Mouse (Mus musculus): ENCODE measurements at regions not wholly inside any gene's neighbourhood (a gene's known extent, or its start where the extent isn't known, plus 50 kb on each side); places are given as distances from the start of the nearest gene placed in this dataset.

GRCm38 (mm10) chr2:128403143-128403935 lies 187.7 kb upstream of the Spdye4c start:
- DNase-seq, result no peak

GRCm38 (mm10) chr2:128404405-128404804 lies 186.6 kb upstream of the Spdye4c start:
- DNase-seq, result no peak

DNA sequence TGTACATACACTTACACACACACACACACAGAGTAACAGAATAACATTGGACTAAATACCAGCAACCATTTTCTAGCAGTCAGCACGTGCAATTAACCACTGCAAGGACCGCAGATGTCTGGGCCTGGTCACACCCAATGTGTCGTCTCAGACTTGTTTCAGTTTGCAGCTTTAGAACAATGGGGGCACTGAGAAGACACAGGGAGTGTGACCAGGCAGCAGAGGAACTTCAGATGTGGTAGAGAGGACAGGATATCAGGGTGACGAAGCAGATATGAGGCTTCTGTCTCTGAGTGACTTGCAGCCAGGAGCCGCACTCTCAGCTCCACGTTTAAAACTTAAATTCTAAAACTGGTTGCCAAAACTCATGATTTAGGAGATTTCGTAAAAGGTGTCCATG lies 183.9 kb upstream of the Spdye4c start:
- DNase-seq, result no peak

DNA sequence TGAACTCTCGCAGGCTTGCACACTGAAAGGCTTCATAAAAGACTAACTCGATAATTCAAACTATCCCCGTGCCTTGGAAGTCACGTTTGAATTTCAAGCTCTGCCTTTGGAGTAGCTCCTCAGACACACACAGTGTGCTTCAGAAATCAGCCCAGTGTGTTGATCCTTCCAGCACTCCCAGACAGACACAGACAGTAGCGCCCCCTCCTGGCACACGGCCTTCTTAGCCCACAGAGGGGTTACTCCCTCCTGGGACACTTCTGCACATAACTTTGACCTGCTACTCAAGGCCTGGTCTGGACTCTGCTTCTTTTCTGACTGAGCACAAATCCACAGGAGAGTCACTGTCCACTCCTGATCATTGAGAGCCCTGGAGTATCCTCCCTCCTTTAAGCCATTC lies 182.3 kb upstream of the Spdye4c start:
- DNase-seq, result no peak

DNA sequence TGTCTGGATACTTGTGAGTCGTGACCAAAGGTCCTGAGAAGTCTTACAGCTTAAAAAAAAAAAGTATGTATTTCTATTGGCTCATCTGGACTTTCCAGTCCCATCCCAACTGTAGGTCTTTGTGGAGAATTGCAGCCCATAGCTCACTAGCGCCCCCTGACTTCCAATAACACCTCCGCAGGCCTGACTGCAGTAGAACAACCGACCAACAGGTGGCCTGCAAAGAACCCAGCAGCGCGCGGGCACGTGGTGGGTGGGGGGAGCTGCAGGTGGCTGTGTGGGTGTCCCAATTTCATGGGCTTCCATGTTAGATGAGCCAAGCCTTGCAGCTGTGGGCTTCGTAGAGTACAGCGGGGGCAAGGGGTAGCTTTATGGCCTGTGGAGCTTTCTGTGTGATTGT lies 178.7 kb upstream of the Spdye4c start:
- DNase-seq, result peak; percentile 66 to 71

GRCm38 (mm10) chr2:128412974-128413373 lies 178.0 kb upstream of the Spdye4c start:
- no peak for DNase-seq

DNA sequence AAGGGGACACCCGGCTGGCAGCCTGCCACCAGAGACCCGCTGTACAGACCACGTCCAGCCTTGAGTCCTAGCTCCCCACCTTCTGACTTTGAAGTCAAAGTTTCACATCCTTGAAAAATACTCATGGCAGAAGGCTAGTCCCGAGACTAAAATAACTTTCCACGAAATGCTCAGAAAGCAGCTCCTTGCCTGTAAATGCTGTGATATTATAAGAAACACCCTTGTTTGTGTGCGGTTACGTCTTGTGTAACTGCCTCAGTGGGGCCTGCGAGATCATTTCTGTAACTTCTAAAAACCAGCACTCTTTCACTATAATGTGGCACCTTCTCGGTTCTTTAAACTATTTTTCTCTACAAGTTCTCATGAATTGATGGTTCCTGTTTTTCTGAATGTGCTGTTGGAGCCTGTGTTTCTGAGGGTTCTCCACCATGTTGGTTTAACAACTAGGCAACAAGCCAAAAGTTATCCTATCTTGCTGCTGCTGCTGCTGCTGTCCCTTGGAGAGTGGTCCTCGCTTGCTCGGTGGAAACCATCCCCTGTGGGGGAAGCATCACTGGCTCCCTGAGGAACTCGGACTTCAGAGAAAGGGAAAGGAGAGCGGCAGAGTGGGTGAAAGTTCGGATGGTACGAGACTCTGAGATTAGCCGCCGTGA lies 176.3 kb upstream of the Spdye4c start:
- no peak for DNase-seq

DNA sequence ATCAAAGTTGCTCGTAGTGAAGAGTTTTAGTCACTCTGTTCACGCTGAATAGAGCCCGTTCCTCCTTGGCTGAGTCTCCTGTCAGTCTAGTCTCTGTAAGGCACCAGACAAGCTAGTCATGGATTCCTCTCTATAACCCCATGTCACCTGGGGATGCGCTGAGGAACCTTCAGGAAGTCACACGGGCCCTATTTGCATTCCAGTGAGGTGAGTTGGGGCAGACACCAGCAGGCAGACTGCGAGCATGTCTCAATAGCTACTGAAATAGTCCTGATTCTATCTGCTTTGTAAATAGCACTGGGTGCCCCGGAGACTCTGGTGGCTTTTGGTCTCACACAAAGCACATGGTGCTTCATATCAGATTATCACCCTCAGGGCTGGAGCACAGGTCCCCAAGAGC lies 174.6 kb upstream of the Spdye4c start:
- DNase-seq, result no peak

DNA sequence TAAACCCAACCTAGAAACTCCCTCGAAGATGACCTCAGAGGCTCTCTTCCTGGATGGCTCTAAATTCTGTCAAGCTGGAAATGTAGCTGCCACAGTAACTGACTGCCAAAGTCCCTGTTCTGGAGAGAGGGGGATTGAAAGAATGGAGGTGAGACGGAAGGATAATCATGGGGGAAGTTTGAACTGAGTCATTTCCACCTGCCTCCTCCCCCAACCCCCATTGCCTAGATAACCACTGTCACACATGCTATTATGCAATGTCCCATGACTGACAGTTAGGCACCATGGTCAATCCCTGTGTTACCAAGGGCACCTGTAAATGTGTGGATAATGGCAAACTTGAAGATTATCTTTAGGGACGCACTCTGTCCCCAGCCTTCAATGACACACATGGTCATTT lies 172.0 kb upstream of the Spdye4c start:
- DNase-seq, result no peak

GRCm38 (mm10) chr2:128420406-128420805 lies 170.6 kb upstream of the Spdye4c start:
- no peak for DNase-seq

DNA sequence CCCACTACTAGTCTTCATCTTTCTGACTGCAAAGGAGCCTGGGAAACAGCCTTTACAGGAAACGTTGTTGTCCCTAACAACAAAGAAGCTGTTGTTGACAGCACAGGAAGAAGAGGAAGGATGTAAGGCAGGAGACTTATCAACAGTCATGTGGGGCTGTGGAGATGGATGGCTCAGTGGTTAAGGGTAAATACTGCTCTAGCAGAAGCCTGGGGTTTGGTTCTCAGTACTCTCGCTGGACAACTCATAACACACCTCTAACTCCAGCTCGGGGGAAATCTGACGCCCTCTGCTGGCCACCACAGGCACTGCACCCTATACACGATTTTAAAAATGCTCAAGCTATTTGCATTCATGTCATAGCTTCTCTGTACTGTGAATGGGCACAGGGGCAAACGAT lies 168.3 kb upstream of the Spdye4c start:
- no peak for DNase-seq

DNA sequence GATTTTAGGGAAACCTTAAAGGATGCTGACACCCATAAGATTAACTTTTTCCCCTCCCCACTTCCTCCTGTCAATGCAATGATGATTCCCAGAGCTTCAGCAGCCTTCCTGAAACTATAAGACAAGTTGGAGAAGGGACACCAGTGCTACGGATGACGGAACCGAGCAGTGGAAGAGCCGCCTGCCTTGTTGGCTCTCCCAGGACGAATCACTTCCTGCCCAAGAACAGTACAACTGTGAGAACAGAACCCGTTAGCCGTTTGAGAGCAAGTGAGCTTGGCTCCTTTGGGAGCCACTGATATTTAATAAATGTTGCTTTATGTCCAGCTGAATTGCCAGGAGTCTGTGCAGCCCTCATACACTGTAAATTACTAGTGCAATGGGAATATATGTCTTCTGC lies 166.8 kb upstream of the Spdye4c start:
- no peak for DNase-seq

- no peak for DNase-seq
Observed at GRCm38 (mm10) chr2:128427181-128427880, 163.7 kb upstream of the Spdye4c start.

DNA sequence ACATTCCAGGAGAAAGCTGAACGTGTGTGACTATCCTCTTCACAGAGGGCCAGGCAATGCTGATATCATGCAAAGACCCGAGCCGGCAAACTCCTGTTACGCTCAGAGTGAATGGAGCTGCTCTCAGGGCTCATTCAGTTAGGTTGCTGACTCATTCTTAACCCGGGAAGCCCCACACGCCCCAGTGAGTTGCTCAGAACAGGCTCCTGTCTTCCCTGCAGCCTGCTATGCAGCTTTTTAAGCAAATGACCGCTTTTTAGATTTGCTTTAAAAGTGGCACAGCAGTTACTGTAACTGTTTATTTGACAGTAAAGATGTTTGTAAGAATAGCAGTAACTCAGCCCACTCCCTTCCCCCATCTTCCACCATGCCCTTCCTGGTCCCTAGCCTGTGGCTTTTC lies 162.9 kb upstream of the Spdye4c start:
- no peak for DNase-seq

GRCm38 (mm10) chr2:128428651-128429633 lies 162.1 kb upstream of the Spdye4c start:
- DNase-seq, result peak; percentile 77 to 81

GRCm38 (mm10) chr2:128429786-128430185 lies 161.2 kb upstream of the Spdye4c start:
- DNase-seq, result peak in 1 of 2 experiments; percentile 44

GRCm38 (mm10) chr2:128430776-128431291 lies 160.2 kb upstream of the Spdye4c start:
- no peak for DNase-seq

DNA sequence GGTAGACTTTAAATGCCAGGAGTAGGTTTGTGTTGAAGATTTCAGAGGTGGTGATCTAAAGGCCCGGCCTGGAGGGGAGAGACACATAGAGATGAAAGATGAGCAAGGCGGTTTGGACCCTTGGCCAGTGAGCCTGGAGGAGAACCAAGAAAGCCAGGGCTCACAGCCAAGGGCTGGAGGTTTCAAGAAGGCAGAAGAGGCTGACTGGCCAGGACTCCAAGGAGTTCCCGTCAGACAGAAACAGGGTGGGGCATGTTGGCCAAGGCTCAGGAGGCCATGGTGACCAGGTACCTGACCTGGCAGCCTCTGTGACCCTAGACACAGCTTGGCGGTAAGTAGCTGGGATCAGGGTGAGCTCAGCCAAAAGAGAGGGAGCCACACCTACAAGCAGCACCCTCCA lies 159.3 kb upstream of the Spdye4c start:
- DNase-seq, result peak in 1 of 2 experiments; percentile 29

GRCm38 (mm10) chr2:128432741-128433140 lies 158.3 kb upstream of the Spdye4c start:
- DNase-seq, result no peak

GRCm38 (mm10) chr2:128433553-128434081 lies 157.4 kb upstream of the Spdye4c start:
- DNase-seq, result no peak

DNA sequence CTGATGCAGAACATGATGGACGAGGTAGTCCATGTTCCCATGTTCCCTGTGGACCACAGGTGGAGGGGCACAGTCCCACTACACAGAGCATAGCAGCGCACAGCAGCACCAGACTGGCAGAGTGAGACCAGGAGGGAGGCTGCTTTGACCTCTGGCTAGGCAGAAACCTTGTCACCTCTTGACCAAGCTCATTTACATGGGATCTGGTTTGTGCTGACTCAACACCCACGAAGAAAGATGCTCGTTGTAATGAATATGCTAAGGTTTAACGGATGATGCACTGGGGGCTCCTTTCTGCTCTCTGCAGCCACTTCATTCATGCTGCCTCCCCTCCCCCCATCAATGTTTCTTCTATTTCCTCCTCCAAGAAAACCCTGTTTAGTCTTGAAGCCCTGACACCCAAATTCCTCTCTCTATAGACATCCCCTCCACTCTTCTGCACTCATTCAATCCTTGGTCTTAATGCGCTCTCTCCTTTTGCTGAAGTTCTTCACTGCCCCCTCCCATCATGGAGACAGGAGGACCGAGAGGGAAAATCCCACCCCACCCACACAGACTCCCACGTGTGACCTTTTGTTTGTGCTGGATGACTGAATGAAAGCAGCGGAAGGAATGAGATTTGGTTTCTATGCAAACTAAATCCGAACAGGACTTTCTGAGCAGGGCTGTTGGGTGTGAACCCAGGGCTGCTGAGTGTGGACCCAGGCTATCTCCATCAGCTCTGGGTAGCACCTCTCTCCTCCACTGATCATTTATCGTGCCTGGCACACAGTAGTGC lies 156.6 kb upstream of the Spdye4c start:
- DNase-seq, result no peak
